Mouse (Mus musculus) lung, postnatal 0 days (tissue): ENCODE measurements around the gene Pde4a.

ENCODE experiments used
- CTCF ChIP-seq: IDR thresholded peaks from 2 replicates; pipeline ENCODE4 v1.5.1; 2016; ENCODE audit warnings: antibody characterized with exemption, mild to moderate bottlenecking
- EP300 ChIP-seq: IDR thresholded peaks from 2 replicates; pipeline ENCODE4 v1.6.1; 2016; ENCODE audit warnings: antibody characterized with exemption, mild to moderate bottlenecking, control low read depth

DNA sequence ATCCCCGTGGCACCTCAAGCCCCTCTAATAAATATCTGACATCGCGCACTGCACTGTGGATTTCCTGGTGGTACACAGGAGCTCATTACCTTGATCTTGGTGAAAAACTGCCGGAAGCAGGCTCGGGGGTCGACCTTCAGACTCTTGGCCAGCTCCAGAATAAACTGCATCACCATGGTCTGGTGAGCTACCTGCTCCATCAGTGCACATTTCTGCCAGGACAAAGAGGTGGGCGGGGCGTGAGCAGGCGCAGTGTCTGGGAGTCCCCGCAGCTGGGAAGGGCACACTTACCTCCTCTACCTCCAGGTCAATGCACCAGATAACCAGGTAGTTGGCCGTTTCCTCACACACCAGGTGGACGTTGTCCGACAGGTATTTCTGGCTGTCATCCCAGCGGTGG, 23.6 kb upstream of the Pde4a start:
- no peak for TF ChIP-seq CTCF
- no peak for TF ChIP-seq EP300
